Mouse (Mus musculus): ENCODE results near the gene Tdrd7. TPM values are rescaled to one million over a fixed set of nuclear protein-coding genes. Genes with fewer than 3 reads are reported as not detected.
A peak's percentile ranks its signal among the peaks of the same experiment; 100 is the strongest.

The Tdrd7 gene
- total and polyA plus RNA-seq, 2 experiments, result 10.9 to 27.8 TPM

DNA sequence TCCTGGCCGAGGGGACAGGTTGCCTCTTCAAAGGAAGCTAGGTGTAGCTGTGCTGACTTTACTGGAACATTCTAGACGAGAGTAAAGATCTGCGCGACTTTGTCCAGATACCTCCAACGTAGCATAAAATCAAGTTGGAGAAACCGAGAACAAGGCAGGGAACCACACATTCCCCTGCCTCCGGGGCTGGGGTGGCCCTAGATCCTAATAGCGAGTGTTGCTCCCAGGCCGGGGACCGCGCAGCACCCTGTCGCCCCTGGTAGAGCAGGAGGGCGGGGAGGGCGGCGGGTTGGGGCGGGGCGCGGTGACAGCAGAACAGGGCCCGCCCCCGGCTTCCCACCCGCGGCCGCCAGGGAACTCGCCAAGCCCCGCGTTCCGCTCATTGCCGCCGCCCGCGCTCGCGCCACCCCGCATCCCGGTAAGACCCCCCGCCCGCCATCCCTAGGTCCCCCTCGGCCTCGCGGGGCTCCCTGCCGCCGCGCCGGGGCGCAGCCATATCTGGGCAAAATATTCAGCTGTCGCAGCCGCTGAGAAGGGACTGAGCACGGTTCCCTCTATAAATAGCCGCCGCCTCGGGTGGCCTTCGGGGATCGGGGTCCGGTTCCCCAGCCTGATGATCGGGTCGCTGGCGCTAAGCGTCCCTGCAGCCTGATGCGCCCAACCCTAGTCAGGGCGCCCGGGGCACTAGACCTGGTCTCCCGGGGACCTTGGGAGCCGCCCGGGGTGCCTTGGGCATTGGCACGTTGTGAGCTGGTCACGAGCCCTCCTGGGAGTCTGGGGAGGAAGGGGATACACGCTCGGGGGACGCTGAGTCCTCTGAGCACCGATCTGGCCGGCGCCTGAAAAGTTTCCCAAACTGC, 74.0 kb downstream of the Tdrd7 start, which contains the start of gene Tmod1:
Gene Tmod1, plus strand, starts transcription at position 44 of the 860 bp plus-strand sequence.
- no peak for DNase-seq (ENCODE audit: extremely low read depth, low read depth, low spot score)
- Histone ChIP-seq H3K9ac (ENCODE audit: low read depth, low read length) (peak within 1 kb of the TSS; percentile 42; the same call in 1 of the 2 replicates), H3K36me3 (ENCODE audit: control insufficient read depth, insufficient read depth, low read length) (peaks cover 2% of the 10 kb centered on the region; the same call in 1 of the 2 replicates), H3K79me2 (ENCODE audit: control insufficient read depth, insufficient read depth, low read length) (no peaks in the 10 kb centered on the region), H3K27ac (replicated peaks; ENCODE audit: insufficient read depth, low read depth, low read length) (no peak within 1 kb of the TSS), H3K27me3 (ENCODE audit: control insufficient read depth, insufficient read depth, low read length) (peaks cover 6% of the 10 kb centered on the region), H3K4me1 (ENCODE audit: control insufficient read depth, insufficient read depth, low read length) (peaks cover 3% of the 10 kb centered on the region; the same call in 1 of the 2 replicates), H3K4me3 (ENCODE audit: insufficient read depth, low read depth, low read length) (peak within 1 kb of the TSS; percentile 58; the same call in 1 of the 2 replicates)
- TF ChIP-seq POLR2A (IDR thresholded peaks at IDR 0.05; ENCODE audit: extremely low read depth, insufficient read depth, low read length), result no peak
- TF ChIP-seq CTCF (IDR thresholded peaks at IDR 0.05; ENCODE audit: low read depth, low read length), result no peak
- 1% methylated on average over 72 of the region's 72 CpGs for WGBS

DNA sequence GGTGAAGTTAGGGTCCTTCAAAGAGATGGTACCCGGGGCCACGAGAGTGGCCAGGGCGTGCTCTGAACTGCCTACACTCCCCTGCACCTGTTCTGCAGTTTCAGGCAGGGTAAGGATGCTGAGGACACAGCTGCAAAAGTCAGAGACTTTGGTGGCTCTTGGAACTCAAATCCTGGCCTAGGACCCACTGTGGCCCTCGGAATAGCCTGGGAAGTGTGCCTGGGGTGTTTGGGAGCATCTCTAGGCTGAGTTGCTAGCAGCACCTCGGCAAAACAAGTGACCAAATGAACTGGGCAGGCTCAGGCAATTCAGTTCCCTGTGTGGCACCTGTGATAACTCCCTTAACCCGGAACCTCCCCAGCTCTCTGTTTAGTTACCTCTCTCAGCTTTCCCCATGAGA, 74.8 kb downstream of the Tdrd7 start:
- DNase-seq (ENCODE audit: extremely low read depth, low read depth, low spot score), result no peak
- WGBS, result 23% methylated on average over 6 of the region's 6 CpGs
- Histone ChIP-seq H3K36me3 (ENCODE audit: control insufficient read depth, insufficient read depth, low read length) (peaks cover 1% of the 10 kb centered on the region; the same call in 1 of the 2 replicates), H3K4me3 (ENCODE audit: insufficient read depth, low read depth, low read length) (no peak overlapping the region), H3K9ac (ENCODE audit: low read depth, low read length) (no peak overlapping the region), H3K27me3 (ENCODE audit: control insufficient read depth, insufficient read depth, low read length) (peaks cover 6% of the 10 kb centered on the region), H3K4me1 (ENCODE audit: control insufficient read depth, insufficient read depth, low read length) (peaks cover 3% of the 10 kb centered on the region; the same call in 1 of the 2 replicates), H3K27ac (replicated peaks; ENCODE audit: insufficient read depth, low read depth, low read length) (no peak overlapping the region), H3K79me2 (ENCODE audit: control insufficient read depth, insufficient read depth, low read length) (no peaks in the 10 kb centered on the region)
- no peak for TF ChIP-seq CTCF (IDR thresholded peaks at IDR 0.05; ENCODE audit: low read depth, low read length)
- TF ChIP-seq POLR2A (IDR thresholded peaks at IDR 0.05; ENCODE audit: extremely low read depth, insufficient read depth, low read length), result no peak

DNA sequence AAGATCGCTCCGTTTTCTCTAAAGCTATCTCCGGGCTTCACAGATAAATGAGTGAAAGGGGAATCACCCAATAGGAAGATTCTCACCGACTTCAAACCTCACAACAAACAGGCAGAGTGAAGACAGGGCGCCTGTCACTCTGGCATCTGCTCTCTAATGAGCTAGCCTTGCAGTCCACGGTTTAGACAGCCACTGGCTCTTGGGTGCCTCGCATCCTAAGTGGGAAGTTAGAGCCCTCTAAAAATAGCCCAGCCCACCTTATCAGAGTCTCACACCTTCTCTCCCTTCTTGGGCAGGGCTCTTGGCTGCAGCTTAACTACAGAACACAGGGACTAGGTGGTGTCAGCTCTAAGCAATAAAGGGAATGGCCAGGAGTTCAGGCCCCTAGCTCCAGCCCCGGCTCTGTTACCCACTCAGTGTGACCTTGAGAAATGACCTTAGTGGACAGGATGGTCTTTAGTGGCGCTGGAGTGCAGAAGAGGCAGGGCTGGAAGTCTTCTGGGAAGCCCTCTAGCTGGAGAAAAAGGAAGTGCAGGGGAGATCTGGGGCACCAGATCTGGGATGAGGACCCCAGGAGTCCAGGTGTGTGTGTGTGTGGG, 75.6 kb downstream of the Tdrd7 start:
- TF ChIP-seq CTCF (IDR thresholded peaks at IDR 0.05; ENCODE audit: low read depth, low read length) (peak; percentile 56; the same call in 1 of the 2 replicates), POLR2A (IDR thresholded peaks at IDR 0.05; ENCODE audit: extremely low read depth, insufficient read depth, low read length) (no peak)
- Histone ChIP-seq H3K4me1 (ENCODE audit: control insufficient read depth, insufficient read depth, low read length) (peaks cover 3% of the 10 kb centered on the region; the same call in 1 of the 2 replicates), H3K9ac (ENCODE audit: low read depth, low read length) (no peak overlapping the region), H3K27me3 (ENCODE audit: control insufficient read depth, insufficient read depth, low read length) (peaks cover 6% of the 10 kb centered on the region), H3K36me3 (ENCODE audit: control insufficient read depth, insufficient read depth, low read length) (no peaks in the 10 kb centered on the region), H3K4me3 (ENCODE audit: insufficient read depth, low read depth, low read length) (no peak overlapping the region), H3K27ac (replicated peaks; ENCODE audit: insufficient read depth, low read depth, low read length) (no peak overlapping the region), H3K79me2 (ENCODE audit: control insufficient read depth, insufficient read depth, low read length) (no peaks in the 10 kb centered on the region)
- DNase-seq (ENCODE audit: extremely low read depth, low read depth, low spot score), result no peak
- WGBS, result 12% methylated on average over 9 of the region's 9 CpGs

DNA sequence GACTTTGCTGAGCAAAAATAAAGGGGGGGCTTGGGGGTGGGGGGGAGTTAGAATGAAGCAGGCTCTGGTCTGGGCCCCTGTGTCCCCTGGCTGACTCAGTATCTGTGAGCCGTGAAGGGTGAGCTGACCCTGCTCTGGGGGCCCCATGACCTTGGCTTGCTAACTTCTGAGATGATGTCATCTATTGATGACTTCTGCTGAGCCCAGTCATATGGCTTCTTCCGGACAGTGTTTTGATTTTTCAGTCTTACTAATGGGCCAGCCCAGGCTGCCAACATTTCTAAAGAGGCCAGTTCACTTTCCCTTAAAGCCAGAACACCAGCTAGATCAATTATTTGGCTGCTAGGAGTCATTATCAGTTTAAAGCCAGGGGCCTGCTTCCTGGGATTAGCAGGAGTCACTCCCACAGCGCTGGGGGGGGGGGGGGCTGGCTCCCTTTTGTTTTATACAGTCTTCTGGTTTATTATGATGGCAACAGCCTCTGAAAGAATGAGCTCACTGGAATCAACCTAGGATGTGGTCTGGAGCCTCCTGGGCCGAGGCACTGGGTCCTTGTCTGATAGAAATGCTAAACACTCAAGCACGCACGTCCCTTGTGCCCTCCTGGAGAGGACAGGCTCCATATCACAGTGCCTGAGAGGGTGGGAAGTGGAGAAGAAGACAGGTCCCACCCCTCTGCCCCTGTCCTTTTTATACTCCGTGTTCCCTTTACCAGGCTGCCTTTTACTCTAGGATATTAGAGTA, 76.8 kb downstream of the Tdrd7 start:
- Histone ChIP-seq H3K9ac (ENCODE audit: low read depth, low read length) (no peak overlapping the region), H3K27ac (replicated peaks; ENCODE audit: insufficient read depth, low read depth, low read length) (no peak overlapping the region), H3K79me2 (ENCODE audit: control insufficient read depth, insufficient read depth, low read length) (no peaks in the 10 kb centered on the region), H3K36me3 (ENCODE audit: control insufficient read depth, insufficient read depth, low read length) (no peaks in the 10 kb centered on the region), H3K27me3 (ENCODE audit: control insufficient read depth, insufficient read depth, low read length) (peaks cover 6% of the 10 kb centered on the region), H3K4me1 (ENCODE audit: control insufficient read depth, insufficient read depth, low read length) (peaks cover 3% of the 10 kb centered on the region; the same call in 1 of the 2 replicates), H3K4me3 (ENCODE audit: insufficient read depth, low read depth, low read length) (no peak overlapping the region)
- 55% methylated on average over 7 of the region's 7 CpGs for whole genome bisulfite sequencing
- no peak for DNase-seq (ENCODE audit: extremely low read depth, low read depth, low spot score)
- no peak for TF ChIP-seq CTCF (IDR thresholded peaks at IDR 0.05; ENCODE audit: low read depth, low read length)
- TF ChIP-seq POLR2A (IDR thresholded peaks at IDR 0.05; ENCODE audit: extremely low read depth, insufficient read depth, low read length), result no peak

DNA sequence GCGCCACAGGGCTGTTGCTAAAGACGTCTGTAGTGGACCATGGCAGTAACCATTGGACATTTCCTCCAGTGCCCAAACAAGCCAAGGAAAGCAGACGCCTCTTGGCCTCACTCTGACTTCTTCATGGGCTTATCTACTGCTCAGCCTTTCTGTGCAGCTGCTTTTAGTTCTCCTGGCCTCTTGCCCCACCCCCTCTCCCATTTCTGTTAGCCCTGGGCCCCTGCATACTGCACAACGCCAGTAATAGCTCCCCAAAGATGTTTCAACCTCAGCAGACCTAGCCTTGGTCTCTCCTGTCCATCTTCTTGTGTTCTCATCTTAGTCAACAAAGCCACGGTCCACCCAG, 77.3 kb downstream of the Tdrd7 start:
- peaks cover 3% of the 10 kb centered on the region; the same call in 1 of the 2 replicates for H3K4me1 ChIP-seq (ENCODE audit: control insufficient read depth, insufficient read depth, low read length)
- no peak overlapping the region for H3K4me3 ChIP-seq (ENCODE audit: insufficient read depth, low read depth, low read length)
- H3K27ac ChIP-seq (replicated peaks; ENCODE audit: insufficient read depth, low read depth, low read length), result no peak overlapping the region
- H3K9ac ChIP-seq (ENCODE audit: low read depth, low read length), result no peak overlapping the region
- 65% methylated on average over 5 of the region's 5 CpGs for WGBS
- H3K79me2 ChIP-seq (ENCODE audit: control insufficient read depth, insufficient read depth, low read length), result no peaks in the 10 kb centered on the region
- H3K27me3 ChIP-seq (ENCODE audit: control insufficient read depth, insufficient read depth, low read length), result peaks cover 6% of the 10 kb centered on the region
- no peak for DNase-seq (ENCODE audit: extremely low read depth, low read depth, low spot score)
- H3K36me3 ChIP-seq (ENCODE audit: control insufficient read depth, insufficient read depth, low read length), result no peaks in the 10 kb centered on the region
- TF ChIP-seq CTCF (IDR thresholded peaks at IDR 0.05; ENCODE audit: low read depth, low read length), result no peak
- TF ChIP-seq POLR2A (IDR thresholded peaks at IDR 0.05; ENCODE audit: extremely low read depth, insufficient read depth, low read length), result no peak
